Mouse (Mus musculus) intestine, embryonic 15.5 days (tissue): ENCODE data around the gene Smco1. TPM values are rescaled to one million over a fixed set of nuclear protein-coding genes. Genes with fewer than 3 reads are reported as not detected.
"Not testable (repeated sequence)": the region's sequence is repeated elsewhere in the genome, so short reads cannot be mapped to it uniquely, and the experiment has no call there.

ENCODE experiments used
- ATAC-seq: fragments of 200-750 bp; cut with Nextera tagmentation; 2 replicates; pipeline ENCODE4 v1.8.0; 2017; ENCODE audit warnings: moderate TSS enrichment, moderate library complexity
- H3K27ac ChIP-seq: fragments of 300-500 bp; sonication (generic); 2 replicates; pipeline ENCODE4 v1.5.1; 2015; ENCODE audit warnings: mild to moderate bottlenecking, inconsistent platforms
- H3K27me3 ChIP-seq: fragments of 300-500 bp; sonication (generic); replicated peaks from 2 replicates; pipeline ENCODE4 v1.6.1; 2015; ENCODE audit warnings: inconsistent platforms
- H3K36me3 ChIP-seq: fragments of 300-500 bp; sonication (generic); 2 replicates; pipeline ENCODE4 v1.6.1; 2015; ENCODE audit warnings: inconsistent platforms
- H3K4me1 ChIP-seq: fragments of 300-500 bp; sonication (generic); replicated peaks from 2 replicates; pipeline ENCODE4 v1.6.1; 2015; ENCODE audit warnings: inconsistent platforms
- H3K4me2 ChIP-seq: fragments of 300-500 bp; sonication (generic); replicated peaks from 2 replicates; pipeline ENCODE4 v1.6.1; 2015; ENCODE audit warnings: mild to moderate bottlenecking, inconsistent platforms
- H3K4me3 ChIP-seq: fragments of 300-500 bp; sonication (generic); replicated peaks from 2 replicates; pipeline ENCODE4 v1.5.1; 2015; ENCODE audit warnings: inconsistent platforms
- H3K9ac ChIP-seq: fragments of 300-500 bp; sonication (generic); 2 replicates; pipeline ENCODE4 v1.6.1; 2015; ENCODE audit warnings: inconsistent platforms
- H3K9me3 ChIP-seq: fragments of 300-500 bp; sonication (generic); 2 replicates; pipeline ENCODE4 v1.6.1; 2016; ENCODE audit warnings: inconsistent platforms
- WGBS: fragments of 180-500 bp; shearing (Covaris S2); methylation state at CpG from one replicate; pipeline ENCODE4 v1.1.7; 2015; 5-methylcytosine and 5-hydroxymethylcytosine counted together
- polyA plus RNA-seq: library from polyadenylated mRNA; unstranded; fragments of >200 nt; fragmentation: Nextera tagmentation; extraction: Ambion mirVana; gene quantifications from 2 replicates; pipeline ENCODE4 v1.2.1, GENCODE M21; 2015

Smco1 gene
- polyA plus RNA-seq, 1 experiment from 2014 or later: not detected

- Histone ChIP-seq H3K27me3 (no peaks in the 10 kb centered on the region), H3K4me3 (no peak overlapping the region), H3K27ac (no peak overlapping the region), H3K4me2 (no peak overlapping the region), H3K36me3 (0 out of 2 replicates have a peak, but pooled peaks cover 6% of the 10 kb centered on the region), H3K9me3 (no peaks in the 10 kb centered on the region), H3K9ac (no peak overlapping the region), H3K4me1 (0 out of 2 replicates have a peak, but pooled peaks cover 6% of the 10 kb centered on the region)
- 78% methylated on average over 1 of the region's 1 CpGs for WGBS
- ATAC-seq: no peak
Observed at GRCm38 (mm10) chr16:32275830-32276229, 4.6 kb downstream of the Smco1 start.

- peak within 1 kb of the TSS; percentile 92 for H3K9ac ChIP-seq
- H3K4me1 ChIP-seq: 0 out of 2 replicates have a peak, but pooled peaks cover 6% of the 10 kb centered on the region
- no peaks in the 10 kb centered on the region for H3K9me3 ChIP-seq
- H3K4me2 ChIP-seq: peak within 1 kb of the TSS; percentile 57
- H3K36me3 ChIP-seq: 0 out of 2 replicates have a peak, but pooled peaks cover 6% of the 10 kb centered on the region
- peak; percentile 97 for ATAC-seq
- under 1% methylated on average over 75 of the region's 75 CpGs for WGBS
- peak within 1 kb of the TSS; percentile 98 for H3K27ac ChIP-seq
- H3K27me3 ChIP-seq: no peaks in the 10 kb centered on the region
- H3K4me3 ChIP-seq: peak within 1 kb of the TSS; percentile 68
Observed at GRCm38 (mm10) chr16:32277308-32278256, 6.3 kb downstream of the Smco1 start, which contains the start of gene Rnf168. Gene Rnf168 (plus strand): TSS chr16:32277459.

DNA sequence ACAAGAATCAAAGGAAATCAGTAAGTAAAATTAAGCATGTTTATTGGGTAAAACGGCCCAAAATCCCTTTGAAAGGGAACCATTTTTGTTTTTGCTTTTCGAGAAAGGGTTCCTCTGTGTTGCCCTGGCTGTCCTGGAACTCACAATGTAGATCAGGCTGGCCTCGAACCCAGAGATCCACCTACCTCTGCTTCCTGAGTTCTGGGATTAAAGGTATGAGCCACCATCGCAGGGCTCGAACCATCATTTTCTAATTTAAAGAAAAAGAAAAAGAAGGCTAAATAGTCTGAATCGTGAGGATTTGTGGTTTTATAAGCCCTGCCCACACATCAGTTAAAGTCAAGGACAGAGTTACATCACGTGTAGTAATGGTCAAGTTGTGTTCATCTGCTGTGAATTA, 7.1 kb downstream of the Smco1 start:
- Histone ChIP-seq H3K4me1 (0 out of 2 replicates have a peak, but pooled peaks cover 6% of the 10 kb centered on the region), H3K4me2 (peak overlapping the region; percentile 57), H3K27ac (peak overlapping the region; percentile 98), H3K9ac (peak overlapping the region; percentile 92), H3K4me3 (peak overlapping the region; percentile 68), H3K9me3 (no peaks in the 10 kb centered on the region), H3K27me3 (no peaks in the 10 kb centered on the region), H3K36me3 (0 out of 2 replicates have a peak, but pooled peaks cover 6% of the 10 kb centered on the region)
- no peak for ATAC-seq
- WGBS: 39% methylated on average over 7 of the region's 7 CpGs

GRCm38 (mm10) chr16:32280211-32280610, 8.9 kb downstream of the Smco1 start:
- WGBS: 94% methylated on average over 8 of the region's 8 CpGs
- Histone ChIP-seq H3K4me3 (no peak overlapping the region), H3K9me3 (no peaks in the 10 kb centered on the region), H3K27me3 (no peaks in the 10 kb centered on the region), H3K36me3 (peaks cover 19% of the 10 kb centered on the region), H3K4me1 (0 out of 2 replicates have a peak, but pooled peaks cover 6% of the 10 kb centered on the region), H3K4me2 (no peak overlapping the region), H3K27ac (no peak overlapping the region), H3K9ac (no peak overlapping the region)
- no peak for ATAC-seq

- no peaks in the 10 kb centered on the region for H3K27me3 ChIP-seq
- no peaks in the 10 kb centered on the region for H3K9me3 ChIP-seq
- H3K27ac ChIP-seq: no peak overlapping the region
- no peak for ATAC-seq
- no peak overlapping the region for H3K4me3 ChIP-seq
- no peak overlapping the region for H3K4me2 ChIP-seq
- no peaks in the 10 kb centered on the region for H3K4me1 ChIP-seq
- H3K36me3 ChIP-seq: peaks cover 24% of the 10 kb centered on the region
- no peak overlapping the region for H3K9ac ChIP-seq
Observed at GRCm38 (mm10) chr16:32282608-32283007, 11.3 kb downstream of the Smco1 start.

DNA sequence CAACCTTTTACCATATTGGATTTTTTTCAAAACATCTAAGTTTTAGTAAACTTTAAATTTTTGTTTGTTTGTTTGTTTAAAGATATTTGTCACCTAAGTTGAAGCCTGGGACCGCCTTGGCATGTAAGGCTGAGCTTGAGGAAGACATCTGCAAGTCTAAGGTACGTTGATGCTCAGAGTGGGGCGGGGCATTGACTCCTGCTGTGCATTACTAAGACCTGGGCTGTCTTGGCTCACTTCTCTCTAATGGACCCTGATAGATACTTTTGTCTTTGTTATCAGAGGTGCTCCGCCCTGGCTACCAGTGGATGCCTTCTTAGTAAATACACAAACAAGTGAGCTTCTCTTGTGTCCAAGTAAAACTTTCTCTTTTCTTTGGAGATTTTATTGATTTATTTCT, 20.6 kb downstream of the Smco1 start:
- no peaks in the 10 kb centered on the region for H3K9me3 ChIP-seq
- H3K27ac ChIP-seq: no peak overlapping the region
- no peak overlapping the region for H3K9ac ChIP-seq
- H3K4me2 ChIP-seq: no peak overlapping the region
- H3K4me1 ChIP-seq: no peaks in the 10 kb centered on the region
- H3K36me3 ChIP-seq: peaks cover 32% of the 10 kb centered on the region
- ATAC-seq: no peak
- H3K27me3 ChIP-seq: no peaks in the 10 kb centered on the region
- 96% methylated on average over 4 of the region's 4 CpGs for whole genome bisulfite sequencing
- no peak overlapping the region for H3K4me3 ChIP-seq

- not testable (repeated sequence) for H3K4me1 ChIP-seq, ATAC-seq, H3K4me2 ChIP-seq, H3K27me3 ChIP-seq, H3K4me3 ChIP-seq, H3K9me3 ChIP-seq, H3K27ac ChIP-seq, H3K9ac ChIP-seq
- 97% methylated on average over 4 of the region's 4 CpGs for WGBS
- H3K36me3 ChIP-seq: peaks cover 12% of the 10 kb centered on the region
Observed at GRCm38 (mm10) chr16:32299617-32300016, 28.3 kb downstream of the Smco1 start.

GRCm38 (mm10) chr16:32303046-32303445, 31.8 kb downstream of the Smco1 start:
- Histone ChIP-seq H3K4me1 (no peaks in the 10 kb centered on the region), H3K36me3 (no peaks in the 10 kb centered on the region), H3K9ac (no peak overlapping the region), H3K9me3 (no peaks in the 10 kb centered on the region), H3K4me3 (no peak overlapping the region), H3K4me2 (no peak overlapping the region), H3K27ac (no peak overlapping the region), H3K27me3 (no peaks in the 10 kb centered on the region)
- no peak for ATAC-seq
- WGBS: 48% methylated on average over 1 of the region's 1 CpGs

DNA sequence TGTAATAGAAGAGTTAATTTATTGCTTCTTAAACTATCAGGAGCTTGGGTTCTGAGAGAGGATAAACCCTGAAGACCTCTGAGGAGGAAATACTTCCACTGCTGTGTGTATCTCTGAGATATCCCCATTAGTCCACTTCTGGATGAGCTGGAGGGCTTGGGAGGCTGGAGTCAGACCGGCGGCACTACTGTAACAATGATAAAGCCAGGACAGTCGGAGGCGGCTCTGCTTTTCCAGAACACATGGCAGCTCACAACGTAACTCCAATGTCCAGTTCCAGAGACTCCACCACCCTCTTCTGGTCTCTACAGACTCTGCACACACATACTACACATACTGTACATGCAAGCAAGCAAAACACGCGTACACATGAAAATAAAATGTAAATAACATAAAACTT, 32.6 kb downstream of the Smco1 start:
- WGBS: 93% methylated on average over 7 of the region's 7 CpGs
- no peaks in the 10 kb centered on the region for H3K4me1 ChIP-seq
- H3K36me3 ChIP-seq: no peaks in the 10 kb centered on the region

DNA sequence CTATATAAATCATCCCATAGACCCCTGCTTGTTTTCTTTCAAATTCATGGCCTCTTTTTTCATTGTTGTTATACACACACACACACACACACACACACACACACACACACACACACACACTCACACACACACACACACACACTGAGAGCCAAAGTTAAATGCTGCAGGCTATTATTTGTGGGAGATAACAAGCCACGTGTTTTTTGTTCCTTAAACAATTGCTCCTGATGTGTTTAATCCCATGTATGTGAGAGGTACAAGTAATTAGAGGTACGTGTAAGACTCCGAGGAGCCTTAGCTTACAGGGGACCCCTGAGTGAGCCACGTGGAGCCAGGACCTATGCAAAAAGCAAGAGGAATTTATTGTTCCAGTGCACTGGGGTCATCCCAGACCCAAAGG, 40.7 kb downstream of the Smco1 start:
- H3K4me2 ChIP-seq: no peak overlapping the region
- no peak for ATAC-seq
- H3K9ac ChIP-seq: no peak overlapping the region
- H3K4me3 ChIP-seq: no peak overlapping the region
- no peaks in the 10 kb centered on the region for H3K9me3 ChIP-seq
- H3K4me1 ChIP-seq: no peaks in the 10 kb centered on the region
- H3K36me3 ChIP-seq: no peaks in the 10 kb centered on the region
- H3K27me3 ChIP-seq: no peaks in the 10 kb centered on the region
- WGBS: 80% methylated on average over 4 of the region's 4 CpGs
- H3K27ac ChIP-seq: no peak overlapping the region

More for the DNA sequence above, 32.6 kb downstream of the Smco1 start:
- ATAC-seq: no peak
- H3K4me3 ChIP-seq: no peak overlapping the region
- H3K9me3 ChIP-seq: no peaks in the 10 kb centered on the region
- H3K9ac ChIP-seq: no peak overlapping the region
- no peaks in the 10 kb centered on the region for H3K27me3 ChIP-seq
- no peak overlapping the region for H3K4me2 ChIP-seq
- H3K27ac ChIP-seq: no peak overlapping the region

GRCm38 (mm10) chr16:32312386-32312785, 41.1 kb downstream of the Smco1 start:
- Histone ChIP-seq H3K9me3 (no peaks in the 10 kb centered on the region), H3K4me2 (no peak overlapping the region), H3K36me3 (no peaks in the 10 kb centered on the region), H3K4me3 (no peak overlapping the region), H3K9ac (no peak overlapping the region), H3K27me3 (no peaks in the 10 kb centered on the region), H3K27ac (no peak overlapping the region), H3K4me1 (no peaks in the 10 kb centered on the region)
- 36% methylated on average over 5 of the region's 5 CpGs for WGBS
- ATAC-seq: no peak

DNA sequence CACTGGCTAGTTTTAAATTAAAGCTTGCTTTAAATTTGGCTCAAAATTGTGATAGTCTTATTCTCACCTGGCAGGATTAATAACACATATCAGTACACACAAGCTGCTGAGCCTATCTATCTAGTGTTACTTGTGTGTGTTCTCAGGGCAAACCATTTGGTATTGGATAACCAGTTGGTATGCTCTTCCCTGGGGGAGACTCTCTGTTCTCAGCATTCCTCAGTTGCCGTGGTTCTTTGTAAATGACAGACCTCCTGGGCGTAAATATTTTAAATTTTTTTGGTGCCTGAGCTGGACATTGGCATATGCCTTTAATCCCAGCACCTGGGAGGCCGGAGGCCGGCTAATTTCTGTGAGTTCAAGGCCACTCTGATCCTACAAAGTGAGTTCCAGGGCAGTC, 41.6 kb downstream of the Smco1 start:
- ATAC-seq: no peak
- H3K4me2 ChIP-seq: no peak overlapping the region
- no peak overlapping the region for H3K27ac ChIP-seq
- no peak overlapping the region for H3K9ac ChIP-seq
- H3K27me3 ChIP-seq: no peaks in the 10 kb centered on the region
- H3K4me3 ChIP-seq: no peak overlapping the region
- WGBS: 70% methylated on average over 4 of the region's 4 CpGs
- H3K36me3 ChIP-seq: no peaks in the 10 kb centered on the region
- H3K9me3 ChIP-seq: no peaks in the 10 kb centered on the region
- H3K4me1 ChIP-seq: no peaks in the 10 kb centered on the region

DNA sequence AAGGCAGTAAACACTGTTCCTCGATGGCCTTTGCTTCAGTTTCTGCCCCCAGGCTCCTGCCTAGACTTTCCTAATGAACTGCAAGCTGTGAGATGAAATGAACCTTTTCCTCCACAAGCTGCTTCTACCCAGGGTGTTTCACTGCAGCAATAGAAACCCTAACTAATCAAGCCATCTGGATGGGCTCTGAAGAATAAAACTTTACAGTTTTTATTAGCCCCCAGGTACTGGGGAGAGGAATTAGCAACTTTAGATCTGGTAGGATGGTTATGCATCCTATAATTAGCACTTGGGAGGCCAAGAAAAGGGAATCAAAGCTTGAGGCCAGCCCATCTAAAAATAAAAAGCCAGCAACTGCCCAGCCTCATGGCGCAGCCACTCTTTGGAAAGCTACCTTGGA, 45.3 kb downstream of the Smco1 start:
- H3K4me3 ChIP-seq: no peak overlapping the region
- H3K27ac ChIP-seq: no peak overlapping the region
- H3K4me1 ChIP-seq: no peaks in the 10 kb centered on the region
- no peaks in the 10 kb centered on the region for H3K27me3 ChIP-seq
- H3K9me3 ChIP-seq: no peaks in the 10 kb centered on the region
- ATAC-seq: no peak
- H3K4me2 ChIP-seq: no peak overlapping the region
- H3K36me3 ChIP-seq: no peaks in the 10 kb centered on the region
- WGBS: 72% methylated on average over 2 of the region's 2 CpGs
- H3K9ac ChIP-seq: no peak overlapping the region
